Comparison of ENCODE assay signal across 30 mouse cellular contexts in genomic region chr2:84756245-84756644, GRCm38 (mm10). TPM values are rescaled to one million over a fixed set of nuclear protein-coding genes. Genes with fewer than 3 reads are reported as not detected.
DNase-seq lines count a peak whose midpoint lies in the region; ATAC-seq and TF ChIP-seq lines count a peak whose summit lies in the region.
"Had no signal": no experiment of that assay in that cellular context is flagged by ENCODE, and none has a peak within 500 bp of the region (broad histone marks: within the 10 kb centered on the region; RNA-seq: fewer than 3 reads in every experiment).

No protein-coding gene starts in this region.

- no peaks in the 10 kb centered on the region for H3K9me3 ChIP-seq in kidney, embryonic 14.5 days (ENCODE audit: control insufficient read depth, low read length)
- H3K9me3 ChIP-seq in liver, embryonic 14.5 days (ENCODE audit: control insufficient read depth, low read length): no peaks in the 10 kb centered on the region
- H3K9me3 ChIP-seq: embryonic facial prominence, embryonic 10.5 days; embryonic facial prominence, embryonic 15.5 days; forebrain, embryonic 13.5 days; heart, embryonic 13.5 days; hindbrain, embryonic 10.5 days; hindbrain, embryonic 15.5 days; limb, embryonic 13.5 days; midbrain, embryonic 10.5 days; midbrain, embryonic 15.5 days; neural tube, embryonic 15.5 days; stomach, embryonic 15.5 days had no signal

- TF ChIP-seq CTCF in kidney, adult 2 months (conservative IDR thresholded peaks at IDR 0.05; ENCODE audit: insufficient read depth, insufficient read length, low read depth, low read length): no peak
- TF ChIP-seq CTCF in liver, embryonic 14.5 days (IDR thresholded peaks at IDR 0.05; ENCODE audit: low read depth): no peak

- peaks cover 17% of the 10 kb centered on the region; the same call in 1 of the 2 replicates for H3K4me1 ChIP-seq in kidney, adult 2 months (ENCODE audit: control insufficient read depth, insufficient read depth, low read length)
- H3K4me1 ChIP-seq in kidney, embryonic 14.5 days (ENCODE audit: control insufficient read depth, insufficient read depth, low read length): no peaks in the 10 kb centered on the region
- peaks cover 0 to 4% of the 10 kb centered on the region in 2 experiments; a peak in 2 of 4 replicates for H3K4me1 ChIP-seq in liver, embryonic 14.5 days (replicated peaks; ENCODE audit: control insufficient read depth in 2 of 2, insufficient read depth in 2 of 2, low read length in 1 of 2)
- H3K4me1 ChIP-seq: embryonic facial prominence, embryonic 15.5 days; forebrain, embryonic 13.5 days; heart, embryonic 13.5 days; hindbrain, embryonic 15.5 days; limb, embryonic 13.5 days; midbrain, embryonic 10.5 days; midbrain, embryonic 15.5 days; neural tube, embryonic 15.5 days; stomach, embryonic 15.5 days had no signal

- no peak for ATAC-seq in kidney, embryonic 14.5 days (ENCODE audit: low FRiP score, low TSS enrichment)
- peak; percentile 22; the same call in 1 of the 2 replicates for ATAC-seq in liver, embryonic 14.5 days (ENCODE audit: insufficient read depth)
- ATAC-seq: forebrain, embryonic 13.5 days; inflammation-experienced regulatory T-cells, adult 6 months; midbrain, embryonic 15.5 days; Patski had no signal

- H3K4me2 ChIP-seq in kidney, embryonic 14.5 days (replicated peaks; ENCODE audit: low read depth, low read length): no peak overlapping the region
- H3K4me2 ChIP-seq in liver, embryonic 14.5 days (ENCODE audit: low read depth): no peak overlapping the region
- H3K4me2 ChIP-seq: embryonic facial prominence, embryonic 15.5 days; forebrain, embryonic 13.5 days; heart, embryonic 13.5 days; hindbrain, embryonic 15.5 days; limb, embryonic 13.5 days; midbrain, embryonic 15.5 days; neural tube, embryonic 15.5 days; stomach, embryonic 15.5 days had no signal

- H3K4me3 ChIP-seq in kidney, adult 2 months (ENCODE audit: insufficient read depth, low read depth, low read length): no peak overlapping the region
- H3K4me3 ChIP-seq in kidney, embryonic 14.5 days (ENCODE audit: low read length): no peak overlapping the region
- no peak overlapping the region for H3K4me3 ChIP-seq in liver, embryonic 14.5 days (ENCODE audit: insufficient read depth in 1 of 2, low read depth in 2 of 2, low read length in 2 of 2)
- H3K4me3 ChIP-seq: embryonic facial prominence, embryonic 10.5 days; embryonic facial prominence, embryonic 15.5 days; forebrain, embryonic 13.5 days; heart, embryonic 13.5 days; hindbrain, embryonic 10.5 days; hindbrain, embryonic 15.5 days; limb, embryonic 13.5 days; midbrain, embryonic 10.5 days; midbrain, embryonic 15.5 days; neural tube, embryonic 15.5 days; stomach, embryonic 15.5 days had no signal

- TF ChIP-seq POLR2A in kidney, adult 2 months (IDR thresholded peaks at IDR 0.05; ENCODE audit: low read depth, low read length): no peak

- no peak overlapping the region for H3K9ac ChIP-seq in kidney, embryonic 14.5 days (ENCODE audit: low read depth, low read length)
- H3K9ac ChIP-seq in liver, embryonic 14.5 days (replicated peaks): no peak overlapping the region
- H3K9ac ChIP-seq: embryonic facial prominence, embryonic 15.5 days; forebrain, embryonic 13.5 days; heart, embryonic 13.5 days; hindbrain, embryonic 15.5 days; limb, embryonic 13.5 days; midbrain, embryonic 15.5 days; neural tube, embryonic 15.5 days; stomach, embryonic 15.5 days had no signal

- peak; percentile 89 for DNase-seq in kidney, adult 2 months
- no peak for DNase-seq in liver, embryonic 14.5 days (ENCODE audit: low read depth in 3 of 3, low spot score in 3 of 3)
- no peak for DNase-seq in liver
- DNase-seq in kidney, postnatal 25 days: peak; percentile 52 to 56
- peak; percentile 71 for DNase-seq in yolk sac, embryonic 10.5 days (ENCODE audit: low spot score)
- DNase-seq in spleen, postnatal 14 days (ENCODE audit: low spot score in 2 of 2): no peak
- no peak for DNase-seq in right cerebral cortex, postnatal 25 days
- DNase-seq: adrenal gland, postnatal 10 days; cerebellum, adult 8-10 months; cerebellum, postnatal 25 days; gastrocnemius, postnatal 10 days; heart, postnatal 10 days; lung, adult 2 months; lung, postnatal 10 days; retina, postnatal 1 day; right cerebral cortex, postnatal 4 days had no signal

- H3K27ac ChIP-seq in kidney, adult 2 months (ENCODE audit: insufficient read depth, low read depth, low read length): peak overlapping the region; percentile 96
- H3K27ac ChIP-seq in kidney, embryonic 14.5 days (ENCODE audit: low read depth, low read length): no peak overlapping the region
- H3K27ac ChIP-seq in liver, embryonic 14.5 days: no peak overlapping the region
- H3K27ac ChIP-seq: embryonic facial prominence, embryonic 10.5 days; embryonic facial prominence, embryonic 15.5 days; forebrain, embryonic 13.5 days; heart, embryonic 13.5 days; hindbrain, embryonic 10.5 days; hindbrain, embryonic 15.5 days; limb, embryonic 13.5 days; midbrain, embryonic 10.5 days; midbrain, embryonic 15.5 days; neural tube, embryonic 15.5 days; stomach, embryonic 15.5 days had no signal

- no peak for TF ChIP-seq EP300 in liver, embryonic 14.5 days (IDR thresholded peaks at IDR 0.05; ENCODE audit: low read depth)

- WGBS in kidney, adult 2 months: 56% methylated on average over 5 of the region's 5 CpGs
- WGBS in kidney, embryonic 14.5 days: 78% methylated on average over 5 of the region's 5 CpGs
- 70% methylated on average over 5 of the region's 5 CpGs for WGBS in liver, embryonic 14.5 days (ENCODE audit: insufficient replicate concordance)

- no peaks in the 10 kb centered on the region for H3K36me3 ChIP-seq in kidney, adult 2 months (ENCODE audit: control insufficient read depth, insufficient read depth, low read length)
- no peaks in the 10 kb centered on the region for H3K36me3 ChIP-seq in kidney, embryonic 14.5 days (ENCODE audit: control insufficient read depth, insufficient read depth, low read length)
- H3K36me3 ChIP-seq in liver, embryonic 14.5 days (replicated peaks; ENCODE audit: control insufficient read depth, insufficient read depth, low read depth): no peaks in the 10 kb centered on the region
- H3K36me3 ChIP-seq: embryonic facial prominence, embryonic 10.5 days; embryonic facial prominence, embryonic 15.5 days; heart, embryonic 13.5 days; hindbrain, embryonic 10.5 days; hindbrain, embryonic 15.5 days; limb, embryonic 13.5 days; midbrain, embryonic 10.5 days; midbrain, embryonic 15.5 days; neural tube, embryonic 15.5 days; stomach, embryonic 15.5 days had no signal

- H3K27me3 ChIP-seq in kidney, adult 2 months (replicated peaks; ENCODE audit: control insufficient read depth, insufficient read depth, low read length): no peaks in the 10 kb centered on the region
- H3K27me3 ChIP-seq in kidney, embryonic 14.5 days (ENCODE audit: control insufficient read depth, insufficient read depth, low read length): no peaks in the 10 kb centered on the region
- H3K27me3 ChIP-seq in liver, embryonic 14.5 days (ENCODE audit: control insufficient read depth, insufficient read depth, low read length): no peaks in the 10 kb centered on the region; the same call in 1 of the 2 replicates
- H3K27me3 ChIP-seq: embryonic facial prominence, embryonic 15.5 days; forebrain, embryonic 13.5 days; heart, embryonic 13.5 days; hindbrain, embryonic 15.5 days; limb, embryonic 13.5 days; midbrain, embryonic 15.5 days; neural tube, embryonic 15.5 days; stomach, embryonic 15.5 days had no signal

RNA-seq across cellular contexts. Expression of gene Gm19426, which starts 12.8 kb away (rescaled TPM):
- polyA plus RNA-seq in kidney, adult 2 months (2012; rRNA removed): 2.0 TPM in 2 replicates
- polyA plus RNA-seq in kidney, embryonic 14.5 days (2014; fragmentation: Nextera tagmentation; extraction: Ambion mirVana): 5.6 and 14.9 TPM in 2 replicates
- polyA plus RNA-seq in liver, embryonic 14.5 days (2012; rRNA removed): 1.1 and 1.8 TPM in 2 replicates
- polyA plus RNA-seq in liver, embryonic 14.5 days (2014; fragmentation: Nextera tagmentation; extraction: Ambion mirVana): 0.98 and 1.1 TPM in 2 replicates
- polyA plus RNA-seq: inflammation-experienced regulatory T-cells, adult 6 months had no signal

RNA-seq across cellular contexts. Expression of gene Serping1, which starts 19.0 kb away (rescaled TPM):
- polyA plus RNA-seq in kidney, adult 2 months (2012; rRNA removed): 232 and 288 TPM in 2 replicates
- polyA plus RNA-seq in kidney, embryonic 14.5 days (2014; fragmentation: Nextera tagmentation; extraction: Ambion mirVana): 81.7 and 85.8 TPM in 2 replicates
- polyA plus RNA-seq in liver, embryonic 14.5 days (2012; rRNA removed): 32.4 and 35.4 TPM in 2 replicates
- 45.4 and 61.5 TPM in 2 replicates for polyA plus RNA-seq in liver, embryonic 14.5 days (2014; fragmentation: Nextera tagmentation; extraction: Ambion mirVana)

RNA-seq across cellular contexts. Expression of gene Ypel4, which starts 22.4 kb away (rescaled TPM):
- polyA plus RNA-seq in kidney, adult 2 months (2012; rRNA removed): 0.46 and 0.48 TPM in 2 replicates
- polyA plus RNA-seq in kidney, embryonic 14.5 days (2014; fragmentation: Nextera tagmentation; extraction: Ambion mirVana): 10.0 and 10.4 TPM in 2 replicates
- polyA plus RNA-seq in liver, embryonic 14.5 days (2012; rRNA removed): 122 and 145 TPM in 2 replicates
- polyA plus RNA-seq in liver, embryonic 14.5 days (2014; fragmentation: Nextera tagmentation; extraction: Ambion mirVana): 53.4 and 58.1 TPM in 2 replicates

RNA-seq across cellular contexts. Expression of gene Clp1, which starts 29.1 kb away (rescaled TPM):
- 9.3 and 11.1 TPM in 2 replicates for polyA plus RNA-seq in kidney, adult 2 months (2012; rRNA removed)
- polyA plus RNA-seq in kidney, embryonic 14.5 days (2014; fragmentation: Nextera tagmentation; extraction: Ambion mirVana): 33.2 and 34.5 TPM in 2 replicates
- polyA plus RNA-seq in liver, embryonic 14.5 days (2012; rRNA removed): 22.1 and 27.5 TPM in 2 replicates
- polyA plus RNA-seq in liver, embryonic 14.5 days (2014; fragmentation: Nextera tagmentation; extraction: Ambion mirVana): 50.9 and 54.6 TPM in 2 replicates

RNA-seq across cellular contexts. Expression of gene Zdhhc5, which starts 41.3 kb away (rescaled TPM):
- polyA plus RNA-seq in kidney, adult 2 months (2012; rRNA removed): 59.6 and 65.8 TPM in 2 replicates
- polyA plus RNA-seq in kidney, embryonic 14.5 days (2014; fragmentation: Nextera tagmentation; extraction: Ambion mirVana): 41.0 and 48.8 TPM in 2 replicates
- polyA plus RNA-seq in liver, embryonic 14.5 days (2012; rRNA removed): 17.2 and 17.4 TPM in 2 replicates
- polyA plus RNA-seq in liver, embryonic 14.5 days (2014; fragmentation: Nextera tagmentation; extraction: Ambion mirVana): 18.8 and 20.1 TPM in 2 replicates

Comparison
In these comparisons a context has a peak if more than half of its experiments do, and no peak if none do; other contexts are left out.
1. DNase-seq: peak in kidney, adult 2 months (single experiment), kidney, postnatal 25 days (2 of 2) and yolk sac, embryonic 10.5 days (single experiment); none in liver, embryonic 14.5 days (0 of 3), liver (single experiment), spleen, postnatal 14 days (0 of 2) and right cerebral cortex, postnatal 25 days (single experiment).